Mouse (Mus musculus) testis, adult 2 months (tissue): ENCODE measurements at regions not wholly inside any gene's neighbourhood (a gene's known extent, or its start where the extent isn't known, plus 50 kb on each side); places are given as distances from the start of the nearest gene placed in this dataset.

Source experiments
- H3K27ac ChIP-seq: fragments of 200-500 bp; 2 replicates; pipeline ENCODE4 v1.5.1; 2012; ENCODE audit warnings: low read depth, low read length; ENCODE audit not compliant: control insufficient read depth, insufficient read depth
- H3K27me3 ChIP-seq: fragments of 200-500 bp; 2 replicates; pipeline ENCODE4 v1.6.1; 2012; ENCODE audit warnings: mild to moderate bottlenecking, low read length, moderate library complexity; ENCODE audit not compliant: control insufficient read depth, insufficient read depth
- H3K36me3 ChIP-seq: fragments of 200-500 bp; 2 replicates; pipeline ENCODE4 v1.6.1; 2012; ENCODE audit warnings: mild to moderate bottlenecking, low read length; ENCODE audit not compliant: control insufficient read depth, insufficient read depth
- H3K4me1 ChIP-seq: fragments of 200-500 bp; 2 replicates; pipeline ENCODE4 v1.6.1; 2012; ENCODE audit warnings: low read length; ENCODE audit not compliant: control insufficient read depth, insufficient read depth
- H3K4me3 ChIP-seq: fragments of 200-500 bp; 2 replicates; pipeline ENCODE4 v1.5.1; 2012; ENCODE audit warnings: low read depth, mild to moderate bottlenecking, low read length, moderate library complexity, mixed read lengths; ENCODE audit not compliant: control insufficient read depth
- CTCF ChIP-seq: fragments of 200-500 bp; IDR thresholded peaks from 2 replicates; pipeline ENCODE4 v1.5.1; 2012; ENCODE audit warnings: low read depth, mild to moderate bottlenecking, inconsistent platforms, low read length, moderate library complexity; ENCODE audit not compliant: control insufficient read depth, insufficient read depth, insufficient replicate concordance
- POLR2A ChIP-seq: fragments of 200-500 bp; IDR thresholded peaks from 2 replicates; pipeline ENCODE4 v1.6.1; 2012; ENCODE audit warnings: low read depth, mild to moderate bottlenecking, inconsistent platforms, low read length, moderate library complexity; ENCODE audit not compliant: control insufficient read depth

GRCm38 (mm10) chr15:69246190-69246966 is 2745.7 kb upstream of the Lrrc6 start:
- TF ChIP-seq POLR2A (no peak), CTCF (no peak)
- no peaks in the 10 kb centered on the region for H3K36me3 ChIP-seq

GRCm38 (mm10) chr15:69235271-69235670 is 2734.6 kb upstream of the Lrrc6 start:
- Histone ChIP-seq H3K27ac (no peak overlapping the region), H3K4me3 (peak overlapping the region; percentile 24; the same call in 1 of the 2 replicates), H3K4me1 (no peaks in the 10 kb centered on the region), H3K27me3 (no peaks in the 10 kb centered on the region), H3K36me3 (no peaks in the 10 kb centered on the region)
- TF ChIP-seq CTCF: no peak
- no peak for TF ChIP-seq POLR2A

More at GRCm38 (mm10) chr15:69246190-69246966, 2745.7 kb upstream of the Lrrc6 start:
- Histone ChIP-seq H3K4me3 (no peak overlapping the region), H3K27me3 (no peaks in the 10 kb centered on the region), H3K27ac (no peak overlapping the region), H3K4me1 (no peaks in the 10 kb centered on the region)

- no peaks in the 10 kb centered on the region for H3K27me3 ChIP-seq
- no peak overlapping the region for H3K27ac ChIP-seq
- TF ChIP-seq POLR2A (no peak), CTCF (no peak)
- no peak overlapping the region for H3K4me3 ChIP-seq
- no peaks in the 10 kb centered on the region for H3K4me1 ChIP-seq
- no peaks in the 10 kb centered on the region for H3K36me3 ChIP-seq
These were observed 2724.2 kb upstream of the Lrrc6 start for GRCm38 (mm10) chr15:69224619-69225587.

GRCm38 (mm10) chr15:69223411-69223810 is 2722.7 kb upstream of the Lrrc6 start:
- Histone ChIP-seq H3K4me3 (no peak overlapping the region), H3K27ac (no peak overlapping the region), H3K4me1 (no peaks in the 10 kb centered on the region), H3K27me3 (no peaks in the 10 kb centered on the region), H3K36me3 (no peaks in the 10 kb centered on the region)
- no peak for TF ChIP-seq POLR2A
- no peak for TF ChIP-seq CTCF

- no peak overlapping the region for H3K27ac ChIP-seq
- TF ChIP-seq CTCF (no peak), POLR2A (no peak)
- no peaks in the 10 kb centered on the region for H3K4me1 ChIP-seq
- no peaks in the 10 kb centered on the region for H3K27me3 ChIP-seq
- no peaks in the 10 kb centered on the region for H3K36me3 ChIP-seq
- no peak overlapping the region for H3K4me3 ChIP-seq
These were observed 2721.7 kb upstream of the Lrrc6 start for GRCm38 (mm10) chr15:69222391-69222790.
